Mouse (Mus musculus) spleen, adult 2 months (tissue): ENCODE measurements around the gene Mdh1. TPM values are rescaled to one million over a fixed set of nuclear protein-coding genes. Genes with fewer than 3 reads are reported as not detected.
"Not testable (repeated sequence)": the region's sequence is repeated elsewhere in the genome, so short reads cannot be mapped to it uniquely, and the experiment has no call there.

Source experiments
- DNase-seq, 2 experiments: peaks; one replicate each; pipeline versions ENCODE4 v3.0.0 to v3.0.0-alpha.2; 2012 to 2021; ENCODE audit warnings: low spot score in 2 of 2, low read depth in 1 of 2
- H3K27ac ChIP-seq: fragments of 200-500 bp; 2 replicates; pipeline ENCODE4 v1.5.1; 2012; ENCODE audit warnings: low read length, inconsistent platforms; ENCODE audit not compliant: insufficient read depth
- H3K27me3 ChIP-seq: fragments of 200-500 bp; 2 replicates; pipeline ENCODE4 v1.6.1; 2012; ENCODE audit warnings: mild to moderate bottlenecking, moderate library complexity, low read length, inconsistent platforms; ENCODE audit not compliant: control insufficient read depth, insufficient read depth
- H3K36me3 ChIP-seq: fragments of 200-500 bp; 2 replicates; pipeline ENCODE4 v1.6.1; 2012; ENCODE audit warnings: mild to moderate bottlenecking, low read length, inconsistent platforms; ENCODE audit not compliant: control insufficient read depth, insufficient read depth
- H3K4me1 ChIP-seq: fragments of 200-500 bp; 2 replicates; pipeline ENCODE4 v1.6.1; 2011; ENCODE audit warnings: inconsistent platforms; ENCODE audit not compliant: control insufficient read depth, insufficient read depth, insufficient read length
- H3K4me3 ChIP-seq: fragments of 200-500 bp; 2 replicates; pipeline ENCODE4 v1.5.1; 2011; ENCODE audit warnings: mild to moderate bottlenecking, inconsistent platforms; ENCODE audit not compliant: insufficient read depth, insufficient read length; ENCODE audit errors: extremely low read depth
- CTCF ChIP-seq: fragments of 200-500 bp; IDR thresholded peaks from 2 replicates; pipeline ENCODE4 v1.5.1; 2011; ENCODE audit warnings: mild to moderate bottlenecking, inconsistent platforms; ENCODE audit not compliant: insufficient read depth, insufficient read length, insufficient replicate concordance; ENCODE audit errors: extremely low read depth
- POLR2A ChIP-seq: fragments of 200-500 bp; IDR thresholded peaks from 2 replicates; pipeline ENCODE4 v1.6.1; 2011; ENCODE audit warnings: low read depth, low read length, inconsistent platforms
- WGBS: fragments of 180-500 bp; shearing (Covaris S2); methylation state at CpG from one replicate; pipeline ENCODE4 v1.1.7; 2018; 5-methylcytosine and 5-hydroxymethylcytosine counted together
- polyA plus RNA-seq: library from polyadenylated mRNA; depleted of rRNA; stranded (reverse); fragments of >200 nt; gene quantifications from 2 replicates; pipeline ENCODE4 v1.2.3, GENCODE M21; 2012; rRNA removed

The Mdh1 gene
- polyA plus RNA-seq, 1 experiment = 52.0 TPM

GRCm38 (mm10) chr11:21528676-21529394, 43.3 kb downstream of the Mdh1 start:
- Histone ChIP-seq H3K27ac (no peak overlapping the region), H3K4me3 (no peak overlapping the region), H3K27me3 (no peaks in the 10 kb centered on the region), H3K4me1 (no peaks in the 10 kb centered on the region), H3K36me3 (no peaks in the 10 kb centered on the region)
- TF ChIP-seq CTCF (no peak), POLR2A (no peak)
- no peak for DNase-seq
- 77% methylated on average over 2 of the region's 2 CpGs for WGBS

GRCm38 (mm10) chr11:21517726-21518125, 54.4 kb downstream of the Mdh1 start:
- WGBS = 89% methylated on average over 9 of the region's 9 CpGs
- no peak for DNase-seq

GRCm38 (mm10) chr11:21516396-21516795, 55.8 kb downstream of the Mdh1 start:
- H3K27me3 ChIP-seq, H3K4me3 ChIP-seq, H3K4me1 ChIP-seq, DNase-seq, H3K27ac ChIP-seq, H3K36me3 ChIP-seq: not testable (repeated sequence)
- whole genome bisulfite sequencing = 89% methylated on average over 1 of the region's 1 CpGs

More at GRCm38 (mm10) chr11:21517726-21518125, 54.4 kb downstream of the Mdh1 start:
- Histone ChIP-seq H3K27me3 (no peaks in the 10 kb centered on the region), H3K27ac (no peak overlapping the region), H3K36me3 (no peaks in the 10 kb centered on the region), H3K4me3 (no peak overlapping the region), H3K4me1 (no peaks in the 10 kb centered on the region)
- TF ChIP-seq POLR2A = no peak
- no peak for TF ChIP-seq CTCF

GRCm38 (mm10) chr11:21510577-21510976, 61.6 kb downstream of the Mdh1 start:
- H3K27ac ChIP-seq, H3K36me3 ChIP-seq, H3K27me3 ChIP-seq, DNase-seq, H3K4me3 ChIP-seq, H3K4me1 ChIP-seq: not testable (repeated sequence)
- WGBS = 77% methylated on average over 1 of the region's 1 CpGs

- 33% methylated on average over 1 of the region's 1 CpGs for WGBS
- not testable (repeated sequence) for H3K36me3 ChIP-seq, H3K4me1 ChIP-seq, H3K27ac ChIP-seq, H3K27me3 ChIP-seq, H3K4me3 ChIP-seq, DNase-seq
Measured at GRCm38 (mm10) chr11:21508713-21509112, 63.5 kb downstream of the Mdh1 start.

GRCm38 (mm10) chr11:21507073-21507472, 65.1 kb downstream of the Mdh1 start:
- H3K36me3 ChIP-seq, DNase-seq: not testable (repeated sequence)
- 23% methylated on average over 5 of the region's 5 CpGs for WGBS

More at GRCm38 (mm10) chr11:21507073-21507472, 65.1 kb downstream of the Mdh1 start:
- not testable (repeated sequence) for H3K4me1 ChIP-seq, H3K27ac ChIP-seq, H3K4me3 ChIP-seq, H3K27me3 ChIP-seq

Other genes with a start within 250 kb of the Mdh1 start
- gene Ugp2, start 201.2 kb downstream of the Mdh1 start, polyA plus RNA-seq = 1.4 and 1.8 TPM in 2 replicates
- 0.66 and 1.4 TPM in 2 replicates for gene Wdpcp, start 132 bp downstream of the Mdh1 start, polyA plus RNA-seq